Mouse (Mus musculus) neural tube, embryonic 14.5 days (tissue): ENCODE measurements around the gene Fbxo11. TPM values are rescaled to one million over a fixed set of nuclear protein-coding genes. Genes with fewer than 3 reads are reported as not detected.

Source experiments
- polyA plus RNA-seq: library from polyadenylated mRNA; unstranded; fragments of >200 nt; fragmentation: Nextera tagmentation; extraction: Ambion mirVana; gene quantifications from 2 replicates; pipeline ENCODE4 v1.2.1, GENCODE M21; 2014

The Fbxo11 gene
- polyA plus RNA-seq, 1 experiment from 2014 or later = 47.7 TPM

Other genes starting within 250 kb of the Fbxo11 start
- not detected in 2 replicates for gene Rpl36-ps4, start 144.3 kb downstream of the Fbxo11 start, polyA plus RNA-seq
- gene Msh6, start 90.2 kb downstream of the Fbxo11 start, polyA plus RNA-seq = 28.1 and 34.5 TPM in 2 replicates